Mouse (Mus musculus) heart, postnatal 0 days (tissue): ENCODE measurements at regions not wholly inside any gene's neighbourhood (a gene's known extent, or its start where the extent isn't known, plus 50 kb on each side); places are given as distances from the start of the nearest gene placed in this dataset.

Experiments used
- ATAC-seq: fragments of 200-750 bp; cut with Nextera tagmentation; 2 replicates; pipeline ENCODE4 v1.8.0; 2017; ENCODE audit warnings: low read depth, moderate number of reproducible peaks, moderate library complexity; ENCODE audit not compliant: insufficient read depth
- DNase-seq: peaks from one replicate; pipeline ENCODE4 v3.0.0-alpha.2; 2016; ENCODE audit warnings: low spot score
- H3K27ac ChIP-seq: fragments of 300-500 bp; sonication (generic); 2 replicates; pipeline ENCODE4 v1.5.1; 2014; ENCODE audit warnings: low read depth, mild to moderate bottlenecking
- H3K27me3 ChIP-seq: fragments of 300-500 bp; sonication (generic); 2 replicates; pipeline ENCODE4 v1.6.1; 2014; ENCODE audit warnings: low read length, mixed read lengths; ENCODE audit not compliant: control insufficient read depth, insufficient read depth
- H3K36me3 ChIP-seq: fragments of 300-500 bp; sonication (generic); replicated peaks from 2 replicates; pipeline ENCODE4 v1.6.1; 2014; ENCODE audit warnings: low read length, mixed read lengths; ENCODE audit not compliant: control insufficient read depth, insufficient read depth
- H3K4me1 ChIP-seq: fragments of 300-500 bp; sonication (generic); 2 replicates; pipeline ENCODE4 v1.6.1; 2014; ENCODE audit warnings: antibody characterized with exemption; ENCODE audit not compliant: control insufficient read depth, insufficient read depth
- H3K4me2 ChIP-seq: fragments of 300-500 bp; sonication (generic); 2 replicates; pipeline ENCODE4 v1.6.1; 2014; ENCODE audit warnings: low read depth, mild to moderate bottlenecking, low read length, moderate library complexity
- H3K4me3 ChIP-seq: fragments of 300-500 bp; sonication (generic); 2 replicates; pipeline ENCODE4 v1.5.1; 2014; ENCODE audit warnings: low read depth, low read length
- H3K9ac ChIP-seq: fragments of 300-500 bp; sonication (generic); replicated peaks from 2 replicates; pipeline ENCODE4 v1.6.1; 2014; ENCODE audit warnings: low read depth, low read length, mixed read lengths
- H3K9me3 ChIP-seq: fragments of 300-500 bp; sonication (generic); replicated peaks from 2 replicates; pipeline ENCODE4 v1.6.1; 2016; ENCODE audit warnings: low read length; ENCODE audit not compliant: control insufficient read depth
- CTCF ChIP-seq: IDR thresholded peaks from 2 replicates; pipeline ENCODE4 v1.5.1; 2016; ENCODE audit warnings: antibody characterized with exemption, control low read depth, low read depth
- EP300 ChIP-seq: IDR thresholded peaks from 2 replicates; pipeline ENCODE4 v1.6.1; 2016; ENCODE audit warnings: antibody characterized with exemption, low read depth
- WGBS: fragments of 180-500 bp; shearing (Covaris S2); extraction: QIAGEN DNeasy Blood & Tissue Kit; methylation state at CpG from one replicate; pipeline ENCODE4 v1.1.7; 2014; 5-methylcytosine and 5-hydroxymethylcytosine counted together

DNA sequence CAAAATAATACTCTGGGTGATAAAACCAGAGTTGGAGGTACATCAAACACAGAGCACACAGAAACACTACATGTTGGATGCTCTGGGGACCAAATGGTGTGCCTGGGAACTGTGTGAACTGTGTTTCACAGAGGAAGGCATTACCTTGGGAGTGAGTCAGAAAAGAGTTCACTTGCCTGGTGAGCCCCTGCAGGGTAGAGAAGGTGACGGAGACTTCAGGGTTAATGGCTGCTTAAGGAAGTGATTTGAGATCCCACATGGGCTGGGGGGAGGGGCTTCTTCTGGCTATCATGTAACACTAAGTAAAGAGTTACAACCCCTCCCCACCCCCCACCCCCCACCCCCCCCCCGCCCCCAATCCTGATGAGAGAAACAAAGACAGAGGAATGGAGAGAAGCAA is 164.6 kb downstream of the Gm45692 start:
- no peak overlapping the region for H3K4me3 ChIP-seq

DNA sequence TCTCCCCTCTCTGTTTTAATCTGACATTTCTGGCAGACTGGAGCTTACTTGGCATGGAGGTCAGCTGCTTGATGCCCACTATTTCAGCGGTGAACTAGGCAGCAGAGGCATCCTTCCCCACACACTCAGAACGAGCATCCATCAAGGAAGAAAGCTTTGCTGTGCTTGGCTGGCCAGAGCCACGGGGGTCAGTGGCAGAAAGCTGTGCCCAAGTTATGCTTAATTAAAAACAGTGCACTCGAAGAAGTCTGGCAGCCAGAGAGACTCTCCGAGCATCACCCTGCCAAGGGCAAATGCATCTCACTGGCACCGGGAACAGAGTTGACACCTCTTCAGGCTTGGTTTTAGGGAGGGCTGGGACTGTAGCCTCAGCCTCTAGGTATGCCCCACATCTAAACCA is 168.3 kb downstream of the Gm45692 start:
- no peak for ATAC-seq
- 51% methylated on average over 6 of the region's 6 CpGs for WGBS
- no peaks in the 10 kb centered on the region for H3K27me3 ChIP-seq
- no peak overlapping the region for H3K4me3 ChIP-seq
- no peak overlapping the region for H3K27ac ChIP-seq
- TF ChIP-seq CTCF: no peak
- TF ChIP-seq EP300: no peak
- H3K4me1 ChIP-seq: no peaks in the 10 kb centered on the region
- H3K9me3 ChIP-seq: no peaks in the 10 kb centered on the region
- no peak overlapping the region for H3K4me2 ChIP-seq
- H3K36me3 ChIP-seq: no peaks in the 10 kb centered on the region
- H3K9ac ChIP-seq: no peak overlapping the region
- DNase-seq: no peak

More for the DNA sequence above, 164.6 kb downstream of the Gm45692 start:
- H3K36me3 ChIP-seq: no peaks in the 10 kb centered on the region
- DNase-seq: no peak
- no peak overlapping the region for H3K9ac ChIP-seq
- no peak for TF ChIP-seq EP300
- TF ChIP-seq CTCF: no peak
- H3K9me3 ChIP-seq: no peaks in the 10 kb centered on the region
- no peak for ATAC-seq
- WGBS: 85% methylated on average over 2 of the region's 2 CpGs
- H3K4me2 ChIP-seq: no peak overlapping the region
- no peak overlapping the region for H3K27ac ChIP-seq
- no peaks in the 10 kb centered on the region for H3K4me1 ChIP-seq
- H3K27me3 ChIP-seq: no peaks in the 10 kb centered on the region

DNA sequence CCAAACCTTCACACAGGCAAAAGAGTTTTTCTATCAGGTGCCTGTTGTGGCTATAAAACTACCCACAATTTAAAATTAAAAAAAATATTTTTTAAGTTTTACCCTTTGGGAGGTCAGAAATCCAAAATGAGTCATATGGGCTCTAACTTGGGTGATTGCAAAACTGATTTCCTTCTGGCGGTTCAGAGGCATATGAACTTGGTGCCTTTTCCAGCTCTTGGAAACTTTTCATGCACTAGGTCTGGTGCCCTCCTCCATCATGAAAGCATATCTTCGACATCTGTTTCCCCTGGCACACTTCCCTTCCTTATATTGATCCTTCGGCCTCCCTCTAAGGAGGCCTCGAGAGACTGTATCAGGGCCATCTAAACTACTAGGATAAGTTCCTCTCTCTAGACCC is 168.8 kb downstream of the Gm45692 start:
- Histone ChIP-seq H3K4me1 (no peaks in the 10 kb centered on the region), H3K27me3 (no peaks in the 10 kb centered on the region), H3K9me3 (no peaks in the 10 kb centered on the region), H3K9ac (no peak overlapping the region), H3K4me2 (no peak overlapping the region), H3K4me3 (no peak overlapping the region), H3K27ac (no peak overlapping the region), H3K36me3 (no peaks in the 10 kb centered on the region)
- ATAC-seq: no peak
- no peak for TF ChIP-seq EP300
- no peak for TF ChIP-seq CTCF
- DNase-seq: no peak
- WGBS: 67% methylated on average over 4 of the region's 4 CpGs

DNA sequence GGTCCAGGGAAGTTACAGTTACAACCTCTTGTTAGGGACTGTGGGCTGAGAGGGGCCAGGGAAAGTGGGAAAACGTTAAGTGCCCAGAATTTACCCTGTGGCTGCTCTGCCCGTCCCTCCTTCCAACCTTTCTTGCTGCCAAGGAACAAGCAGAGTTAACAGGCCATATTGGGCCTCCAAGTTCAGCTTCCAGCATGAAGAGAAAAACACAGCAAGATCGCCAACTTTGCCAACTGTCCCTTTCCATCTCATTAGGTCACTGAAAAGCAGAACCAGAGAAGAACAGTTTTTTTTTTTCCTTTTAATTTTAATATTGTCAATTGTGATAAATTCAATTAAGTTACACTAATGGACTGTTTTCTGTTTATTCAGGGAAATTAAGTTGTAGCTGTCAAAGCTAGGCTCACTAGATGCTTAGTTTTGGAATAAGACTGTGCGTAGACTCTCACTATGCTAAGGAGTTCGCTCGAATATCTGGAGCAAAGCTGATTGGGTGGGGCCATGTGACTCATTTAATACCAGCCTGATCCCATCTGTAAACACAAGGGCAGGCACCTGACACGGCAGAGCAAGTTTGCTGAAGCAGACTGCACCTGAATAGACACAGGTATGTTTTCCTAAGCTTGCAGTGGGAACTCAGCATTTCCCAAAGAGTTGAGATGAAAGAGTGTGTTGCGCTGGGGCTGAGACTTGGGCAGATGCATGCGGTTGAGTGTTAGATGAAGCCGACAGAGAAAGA is 178.9 kb downstream of the Gm45692 start:
- Histone ChIP-seq H3K27me3 (0 out of 2 replicates have a peak, but pooled peaks cover 5% of the 10 kb centered on the region), H3K27ac (no peak overlapping the region), H3K9ac (no peak overlapping the region), H3K36me3 (no peaks in the 10 kb centered on the region), H3K9me3 (no peaks in the 10 kb centered on the region), H3K4me1 (no peaks in the 10 kb centered on the region), H3K4me3 (no peak overlapping the region), H3K4me2 (no peak overlapping the region)
- no peak for ATAC-seq
- no peak for DNase-seq
- WGBS: 80% methylated on average over 10 of the region's 10 CpGs
- TF ChIP-seq EP300 (no peak), CTCF (no peak)

DNA sequence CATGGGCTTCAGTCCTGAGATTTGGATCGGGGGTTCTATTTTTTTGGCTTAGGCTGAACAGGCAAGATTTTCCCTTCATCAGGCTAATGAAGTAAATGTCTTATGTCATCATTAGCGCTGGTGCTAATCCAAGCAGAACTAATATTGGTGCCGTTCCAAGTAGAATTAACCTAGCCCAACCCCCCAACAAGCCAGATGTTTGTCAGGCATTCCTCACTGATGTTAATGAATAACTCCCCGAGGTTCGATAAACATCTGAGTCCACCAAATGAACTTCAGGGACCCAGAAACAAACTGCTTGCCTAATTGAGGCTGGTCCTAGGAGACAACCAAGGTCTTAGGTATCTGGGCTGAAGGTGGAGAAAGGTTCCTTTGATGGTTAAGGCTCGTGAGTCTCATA is 180.9 kb downstream of the Gm45692 start:
- no peak for DNase-seq
- H3K4me1 ChIP-seq: no peaks in the 10 kb centered on the region
- H3K36me3 ChIP-seq: no peaks in the 10 kb centered on the region
- no peak for TF ChIP-seq CTCF
- no peak for TF ChIP-seq EP300
- WGBS: 68% methylated on average over 6 of the region's 6 CpGs
- H3K9me3 ChIP-seq: no peaks in the 10 kb centered on the region
- 0 out of 2 replicates have a peak, but pooled peaks cover 5% of the 10 kb centered on the region for H3K27me3 ChIP-seq
- H3K9ac ChIP-seq: no peak overlapping the region
- H3K4me2 ChIP-seq: no peak overlapping the region
- H3K4me3 ChIP-seq: no peak overlapping the region
- ATAC-seq: no peak
- H3K27ac ChIP-seq: no peak overlapping the region

DNA sequence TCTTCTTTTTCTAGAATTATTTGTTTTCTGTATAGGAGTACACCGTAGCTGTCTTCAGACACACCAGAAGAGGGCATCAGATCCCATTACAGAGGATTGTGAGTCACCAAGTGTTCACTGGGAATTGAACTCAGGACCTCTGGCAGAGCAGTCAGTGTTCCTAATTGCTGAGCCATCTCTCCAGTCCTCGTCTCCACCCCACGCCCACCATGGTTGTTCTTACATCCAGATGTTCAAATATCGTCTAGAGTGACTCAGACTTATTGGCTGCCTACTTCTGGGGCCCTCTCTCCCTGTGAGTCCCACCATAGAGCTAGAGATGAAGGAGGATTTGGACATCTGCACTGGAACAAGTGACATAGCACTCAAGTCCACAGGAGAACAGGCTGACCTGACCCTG is 182.6 kb downstream of the Gm45692 start:
- Histone ChIP-seq H3K27ac (no peak overlapping the region), H3K9me3 (no peaks in the 10 kb centered on the region), H3K4me2 (no peak overlapping the region), H3K27me3 (0 out of 2 replicates have a peak, but pooled peaks cover 5% of the 10 kb centered on the region), H3K4me1 (no peaks in the 10 kb centered on the region), H3K4me3 (no peak overlapping the region), H3K9ac (no peak overlapping the region), H3K36me3 (no peaks in the 10 kb centered on the region)
- ATAC-seq: no peak
- no peak for DNase-seq
- no peak for TF ChIP-seq CTCF
- TF ChIP-seq EP300: no peak
- WGBS: 79% methylated on average over 4 of the region's 4 CpGs
